Mouse (Mus musculus): Measurements from ENCODE around the gene Exoc3. TPM values are rescaled to one million over a fixed set of nuclear protein-coding genes. Genes with fewer than 3 reads are reported as not detected.

The Exoc3 gene
- polyA plus RNA-seq, 1 experiment from 2014 or later, result 44.2 TPM

DNA sequence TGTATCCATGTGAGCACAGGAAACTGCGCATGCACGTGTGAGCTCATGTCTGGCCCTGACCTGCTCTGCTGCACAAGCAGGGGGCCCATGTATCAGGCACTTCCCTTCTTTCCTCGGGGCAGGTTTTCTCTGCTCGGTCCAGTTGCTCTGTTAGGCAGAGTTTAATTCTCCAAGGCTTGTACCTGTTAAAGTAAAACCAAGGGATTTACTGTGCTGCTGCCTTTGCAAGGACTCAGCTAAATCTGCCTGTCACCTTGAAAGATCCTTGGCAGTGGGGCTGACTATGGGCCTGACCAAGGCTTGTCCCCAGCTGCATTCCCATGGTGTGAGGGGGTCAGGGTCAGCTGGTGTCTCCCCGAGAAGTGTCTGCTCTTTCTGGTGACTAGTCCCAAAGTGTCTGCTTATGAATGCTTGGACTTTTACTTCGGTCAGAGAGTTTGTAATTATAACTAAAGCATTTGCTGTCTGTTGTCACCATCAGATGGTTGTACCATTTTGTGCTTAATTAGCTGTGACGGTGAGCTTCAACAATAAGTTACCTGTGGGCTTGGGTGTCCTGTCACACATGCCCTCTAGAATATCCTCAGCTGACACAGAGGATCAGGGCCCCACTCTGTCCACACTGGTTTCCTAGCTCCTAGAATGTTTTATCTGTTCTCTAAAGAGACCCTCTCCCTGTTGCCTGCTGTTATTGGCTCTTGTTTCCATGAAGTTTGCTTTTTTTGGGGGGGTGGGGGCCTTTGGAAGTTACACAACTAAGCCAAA lies 64.2 kb downstream of the Exoc3 start:
- Histone ChIP-seq H3K27me3 (replicated peaks; ENCODE audit: insufficient read depth, low read length) (no peaks in the 10 kb centered on the region), H3K9me3 (ENCODE audit: low read length) (no peaks in the 10 kb centered on the region), H3K4me1 (ENCODE audit: insufficient read depth, low read depth, low read length) (no peaks in the 10 kb centered on the region), H3K36me3 (ENCODE audit: insufficient read depth, low read length) (no peaks in the 10 kb centered on the region), H3K4me2 (replicated peaks; ENCODE audit: low read depth, low read length) (no peak overlapping the region), H3K27ac (ENCODE audit: low read length) (no peak overlapping the region), H3K4me3 (ENCODE audit: low read depth, low read length) (no peak overlapping the region), H3K9ac (replicated peaks; ENCODE audit: low read depth) (no peak overlapping the region)
- no peak for TF ChIP-seq EP300 (IDR thresholded peaks at IDR 0.05)
- no peak for TF ChIP-seq CTCF (IDR thresholded peaks at IDR 0.05)
- ATAC-seq (no peak), DNase-seq (ENCODE audit: low spot score) (no peak)
- WGBS, result 70% methylated on average over 7 of the region's 7 CpGs

- H3K9ac ChIP-seq (replicated peaks; ENCODE audit: low read depth), result no peak overlapping the region
- no peak for ATAC-seq
Measured at GRCm38 (mm10) chr13:74143282-74143681, 65.2 kb downstream of the Exoc3 start.

DNA sequence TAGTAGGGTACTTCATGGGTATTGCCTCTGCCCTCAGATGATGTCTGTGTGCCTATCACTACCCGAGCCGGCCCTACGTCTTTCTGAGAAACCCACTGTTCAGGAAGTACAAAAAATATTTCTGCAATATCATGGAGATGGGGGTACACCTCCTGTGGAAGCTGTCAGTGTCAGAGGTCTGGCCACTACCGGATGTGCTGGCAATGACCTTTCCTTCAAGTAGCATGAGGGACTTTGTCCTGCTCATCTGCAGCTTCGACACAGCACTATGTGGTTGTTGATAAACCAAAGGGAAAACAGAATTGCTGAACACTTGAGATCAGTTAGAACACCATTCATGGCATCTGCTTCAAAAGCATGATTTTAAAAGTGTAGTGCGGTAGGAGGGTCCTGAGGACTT lies 67.7 kb downstream of the Exoc3 start:
- Histone ChIP-seq H3K36me3 (ENCODE audit: insufficient read depth, low read length) (no peaks in the 10 kb centered on the region), H3K4me1 (ENCODE audit: insufficient read depth, low read depth, low read length) (no peaks in the 10 kb centered on the region), H3K4me2 (replicated peaks; ENCODE audit: low read depth, low read length) (no peak overlapping the region), H3K9ac (replicated peaks; ENCODE audit: low read depth) (no peak overlapping the region), H3K27ac (ENCODE audit: low read length) (no peak overlapping the region), H3K4me3 (ENCODE audit: low read depth, low read length) (no peak overlapping the region), H3K9me3 (ENCODE audit: low read length) (no peaks in the 10 kb centered on the region), H3K27me3 (replicated peaks; ENCODE audit: insufficient read depth, low read length) (no peaks in the 10 kb centered on the region)
- TF ChIP-seq CTCF (IDR thresholded peaks at IDR 0.05) (no peak), EP300 (IDR thresholded peaks at IDR 0.05) (no peak)
- 80% methylated on average over 6 of the region's 6 CpGs for WGBS
- ATAC-seq (no peak), DNase-seq (ENCODE audit: low spot score) (no peak)

More at GRCm38 (mm10) chr13:74143282-74143681, 65.2 kb downstream of the Exoc3 start:
- H3K36me3 ChIP-seq (ENCODE audit: insufficient read depth, low read length), result no peaks in the 10 kb centered on the region
- no peak for DNase-seq (ENCODE audit: low spot score)
- H3K27ac ChIP-seq (ENCODE audit: low read length), result no peak overlapping the region
- 72% methylated on average over 3 of the region's 3 CpGs for WGBS
- no peak overlapping the region for H3K4me3 ChIP-seq (ENCODE audit: low read depth, low read length)
- no peak overlapping the region for H3K4me2 ChIP-seq (replicated peaks; ENCODE audit: low read depth, low read length)
- TF ChIP-seq EP300 (IDR thresholded peaks at IDR 0.05) (no peak), CTCF (IDR thresholded peaks at IDR 0.05) (no peak)
- H3K4me1 ChIP-seq (ENCODE audit: insufficient read depth, low read depth, low read length), result no peaks in the 10 kb centered on the region
- no peaks in the 10 kb centered on the region for H3K9me3 ChIP-seq (ENCODE audit: low read length)
- H3K27me3 ChIP-seq (replicated peaks; ENCODE audit: insufficient read depth, low read length), result no peaks in the 10 kb centered on the region

GRCm38 (mm10) chr13:74138906-74139647 lies 69.5 kb downstream of the Exoc3 start:
- H3K4me3 ChIP-seq (ENCODE audit: low read depth, low read length), result no peak overlapping the region
- TF ChIP-seq EP300 (IDR thresholded peaks at IDR 0.05), result no peak
- TF ChIP-seq CTCF (IDR thresholded peaks at IDR 0.05), result no peak
- H3K4me2 ChIP-seq (replicated peaks; ENCODE audit: low read depth, low read length), result no peak overlapping the region
- no peak overlapping the region for H3K27ac ChIP-seq (ENCODE audit: low read length)
- H3K36me3 ChIP-seq (ENCODE audit: insufficient read depth, low read length), result no peaks in the 10 kb centered on the region
- DNase-seq (ENCODE audit: low spot score) (no peak), ATAC-seq (no peak)
- H3K9ac ChIP-seq (replicated peaks; ENCODE audit: low read depth), result no peak overlapping the region
- no peaks in the 10 kb centered on the region for H3K9me3 ChIP-seq (ENCODE audit: low read length)
- 69% methylated on average over 7 of the region's 7 CpGs for WGBS
- no peaks in the 10 kb centered on the region for H3K27me3 ChIP-seq (replicated peaks; ENCODE audit: insufficient read depth, low read length)
- H3K4me1 ChIP-seq (ENCODE audit: insufficient read depth, low read depth, low read length), result no peaks in the 10 kb centered on the region

GRCm38 (mm10) chr13:74129909-74130308 lies 78.6 kb downstream of the Exoc3 start:
- Histone ChIP-seq H3K4me2 (replicated peaks; ENCODE audit: low read depth, low read length) (no peak overlapping the region), H3K9me3 (ENCODE audit: low read length) (no peaks in the 10 kb centered on the region), H3K27me3 (replicated peaks; ENCODE audit: insufficient read depth, low read length) (no peaks in the 10 kb centered on the region), H3K27ac (ENCODE audit: low read length) (no peak overlapping the region), H3K4me3 (ENCODE audit: low read depth, low read length) (no peak overlapping the region), H3K9ac (replicated peaks; ENCODE audit: low read depth) (no peak overlapping the region), H3K36me3 (ENCODE audit: insufficient read depth, low read length) (no peaks in the 10 kb centered on the region), H3K4me1 (ENCODE audit: insufficient read depth, low read depth, low read length) (no peaks in the 10 kb centered on the region)
- no peak for DNase-seq (ENCODE audit: low spot score)
- 91% methylated on average over 6 of the region's 6 CpGs for WGBS
- TF ChIP-seq EP300 (IDR thresholded peaks at IDR 0.05) (no peak), CTCF (IDR thresholded peaks at IDR 0.05) (no peak)
- ATAC-seq, result no peak

DNA sequence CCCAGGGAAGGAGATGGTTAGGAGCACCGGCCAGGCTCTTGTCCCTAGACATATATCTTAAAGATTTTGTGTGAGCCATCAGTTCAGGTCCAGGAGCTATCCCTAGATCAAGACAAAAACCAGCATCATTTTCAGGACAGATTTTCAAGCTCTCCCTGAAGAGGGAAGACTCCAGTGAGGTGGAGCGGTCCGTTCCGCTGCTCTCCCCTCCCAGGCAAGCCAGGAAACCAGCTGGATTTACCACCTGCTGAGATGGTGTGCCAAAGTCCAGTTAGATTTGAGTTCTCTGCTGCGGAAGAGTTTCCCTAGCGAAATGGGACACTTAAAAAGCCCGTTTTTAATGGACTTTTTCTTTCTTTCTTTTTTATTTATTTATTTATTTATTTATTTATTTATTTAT lies 81.0 kb downstream of the Exoc3 start:
- TF ChIP-seq EP300 (IDR thresholded peaks at IDR 0.05), result no peak
- no peak for TF ChIP-seq CTCF (IDR thresholded peaks at IDR 0.05)
- H3K9ac ChIP-seq (replicated peaks; ENCODE audit: low read depth), result no peak overlapping the region
- DNase-seq (ENCODE audit: low spot score) (no peak), ATAC-seq (no peak)
- no peaks in the 10 kb centered on the region for H3K4me1 ChIP-seq (ENCODE audit: insufficient read depth, low read depth, low read length)
- H3K9me3 ChIP-seq (ENCODE audit: low read length), result no peaks in the 10 kb centered on the region
- no peak overlapping the region for H3K27ac ChIP-seq (ENCODE audit: low read length)
- no peak overlapping the region for H3K4me3 ChIP-seq (ENCODE audit: low read depth, low read length)
- H3K4me2 ChIP-seq (replicated peaks; ENCODE audit: low read depth, low read length), result no peak overlapping the region
- WGBS, result 83% methylated on average over 7 of the region's 7 CpGs
- H3K36me3 ChIP-seq (ENCODE audit: insufficient read depth, low read length), result no peaks in the 10 kb centered on the region
- 0 out of 2 replicates have a peak, but pooled peaks cover 2% of the 10 kb centered on the region for H3K27me3 ChIP-seq (replicated peaks; ENCODE audit: insufficient read depth, low read length)

Measured in lung, postnatal 0 days (tissue).